Mouse (Mus musculus) gastrocnemius, postnatal 25 days (tissue): ENCODE measurements at regions not wholly inside any gene's neighbourhood (a gene's known extent, or its start where the extent isn't known, plus 50 kb on each side); places are given as distances from the start of the nearest gene placed in this dataset.
A peak's percentile ranks its signal among the peaks of the same experiment; 100 is the strongest.

Source experiments
- DNase-seq: peaks from one replicate; pipeline ENCODE4 v3.0.0; 2022

DNA sequence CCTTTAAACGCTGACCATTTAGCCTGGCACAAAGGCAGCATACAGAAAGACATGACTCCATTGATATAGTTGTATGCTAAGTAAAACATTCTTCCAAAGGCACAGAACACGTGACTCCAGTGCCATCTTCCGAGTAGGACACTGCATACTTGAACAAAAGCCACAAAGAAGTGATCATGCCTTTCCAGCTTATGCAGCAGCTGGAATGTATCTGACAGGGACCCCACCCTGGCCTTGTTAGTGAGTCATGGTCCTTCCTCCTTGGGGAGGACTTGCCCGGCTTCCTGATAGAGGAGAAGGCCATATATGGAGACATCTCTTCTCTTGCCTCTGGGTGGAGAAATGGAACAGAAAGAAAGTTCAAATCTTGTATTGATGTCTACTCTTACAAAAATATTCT is 749.8 kb downstream of the Inhba start:
- peak; percentile 12 for DNase-seq

- no peak for DNase-seq
These were observed 750.7 kb downstream of the Inhba start for GRCm38 (mm10) chr13:16762326-16762725.

DNA sequence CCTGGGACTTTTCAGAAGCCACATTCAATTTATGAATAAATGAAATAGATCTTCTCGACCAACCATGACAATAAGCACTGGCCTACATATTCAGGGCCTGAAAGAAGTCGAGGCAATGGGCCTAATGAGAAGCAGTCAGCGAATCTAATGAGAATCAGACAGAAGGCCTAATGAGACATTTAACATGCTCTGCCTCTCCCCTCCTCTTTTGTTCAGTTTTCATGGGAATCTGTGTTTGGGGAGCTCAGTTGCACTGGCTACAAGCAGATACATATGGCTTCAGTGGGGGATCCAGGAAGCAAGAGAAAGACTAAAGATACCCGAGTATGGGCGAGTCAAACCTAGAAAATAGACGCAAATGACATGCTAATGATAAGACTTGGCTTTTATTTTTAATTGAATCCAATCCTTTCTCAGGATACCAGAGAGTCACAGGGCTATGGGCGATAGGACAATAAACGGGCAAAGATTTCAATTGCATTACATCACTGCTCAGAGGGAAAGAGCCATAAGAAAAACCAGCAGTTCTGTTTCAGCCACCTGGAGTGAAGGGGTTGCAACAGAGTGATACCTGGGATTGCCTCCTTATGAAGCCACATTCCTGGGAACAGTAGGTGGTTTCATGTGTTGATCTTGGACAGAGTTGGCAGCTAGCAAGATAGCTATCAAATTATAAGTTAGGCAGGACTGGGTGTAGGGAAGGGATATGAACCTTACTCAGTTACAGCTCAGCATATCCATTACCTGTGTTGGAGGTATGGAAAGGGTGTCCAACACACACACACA is 751.3 kb downstream of the Inhba start:
- DNase-seq = no peak

DNA sequence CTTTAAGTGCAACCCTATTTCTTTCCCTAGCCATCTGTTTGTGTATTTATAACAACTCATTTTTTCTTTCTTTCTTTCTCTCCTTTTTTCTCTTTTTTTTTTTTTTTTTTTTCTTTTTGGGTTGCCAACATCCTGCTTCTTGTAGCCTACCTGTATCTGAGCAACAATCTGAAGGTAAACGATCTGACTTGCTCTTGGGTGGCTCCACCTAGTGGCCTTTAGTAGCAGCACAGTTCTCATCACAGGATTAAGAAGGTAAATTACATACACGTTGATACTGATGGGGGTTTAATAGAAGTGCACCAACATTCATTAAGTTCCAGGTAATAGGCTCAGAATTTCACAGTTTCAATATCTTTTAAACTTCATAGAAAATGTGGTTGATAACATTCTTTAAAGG is 752.1 kb downstream of the Inhba start:
- DNase-seq = no peak

DNA sequence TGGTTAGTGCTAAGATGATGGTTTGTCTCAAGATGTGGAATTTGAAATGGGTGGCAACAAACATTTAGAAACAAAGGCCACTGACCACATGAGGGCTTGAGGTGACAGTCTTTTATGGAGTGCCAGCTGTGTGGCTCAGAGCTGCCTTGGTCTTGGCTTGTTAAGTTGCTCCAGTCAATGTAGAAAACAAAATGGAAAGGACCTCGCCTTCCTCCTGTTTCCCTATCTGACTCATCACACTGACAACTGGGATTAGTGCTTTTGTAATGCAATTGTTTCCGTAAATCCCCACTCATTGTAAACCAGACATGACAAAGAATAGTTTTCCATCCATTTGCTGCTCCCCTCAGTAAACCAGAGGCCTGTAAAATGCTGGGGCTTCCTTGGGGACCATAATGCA is 757.8 kb downstream of the Inhba start:
- no peak for DNase-seq

DNA sequence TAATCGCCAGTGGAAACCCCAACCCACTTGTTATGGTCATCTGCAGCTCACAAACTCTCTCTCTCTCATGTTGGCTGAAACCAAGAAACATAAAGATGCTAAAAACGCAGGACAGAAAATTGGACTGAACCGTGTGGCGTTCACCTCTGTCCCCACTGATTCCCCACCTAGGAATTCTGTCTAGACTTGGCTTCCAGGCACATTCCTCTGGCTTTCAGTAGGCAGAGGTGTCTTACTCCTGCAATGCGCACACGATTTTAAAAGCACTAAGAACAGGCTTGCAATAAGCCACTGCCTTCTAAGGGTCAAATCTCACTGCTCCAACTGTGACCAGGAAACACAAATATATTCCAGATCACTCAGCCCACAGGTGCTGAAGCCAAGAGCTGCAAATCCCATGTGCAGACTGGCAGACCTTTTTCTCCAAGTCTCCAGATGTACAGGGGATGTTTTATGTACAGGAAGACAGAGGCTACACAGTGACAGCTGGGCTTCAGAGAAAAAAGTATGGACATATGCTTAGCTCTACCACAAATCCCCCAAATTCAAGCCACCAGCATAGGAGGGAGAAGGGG is 758.3 kb downstream of the Inhba start:
- no peak for DNase-seq

DNA sequence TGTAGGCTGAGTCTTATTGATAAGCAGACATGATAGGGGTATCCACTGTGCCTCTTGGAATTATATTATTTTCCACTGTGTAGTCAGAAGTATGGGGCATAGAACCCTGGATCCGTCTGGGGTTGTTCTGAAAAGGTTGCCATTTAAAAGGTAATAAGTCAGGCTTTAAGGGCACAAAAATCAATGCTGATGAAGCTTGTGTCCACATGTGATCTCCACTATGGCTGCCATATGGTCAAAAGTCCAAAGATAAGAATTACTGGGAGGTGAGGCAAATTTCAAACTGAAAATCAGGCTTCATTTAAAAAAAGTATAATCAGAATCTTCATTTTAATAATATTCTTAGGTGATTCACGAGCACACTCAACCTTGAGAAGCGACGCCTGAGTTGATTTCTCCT is 760.2 kb downstream of the Inhba start:
- DNase-seq = no peak

GRCm38 (mm10) chr13:16805560-16805959 is 793.9 kb downstream of the Inhba start:
- no peak for DNase-seq
